Mouse (Mus musculus) heart, adult 8-10 months (tissue): ENCODE measurements around the gene Gm28870. TPM values are rescaled to one million over a fixed set of nuclear protein-coding genes. Genes with fewer than 3 reads are reported as not detected.
"Not testable (repeated sequence)": the region's sequence is repeated elsewhere in the genome, so short reads cannot be mapped to it uniquely, and the experiment has no call there.

Source experiments
- DNase-seq: peaks from one replicate; pipeline ENCODE4 v3.0.0; 2022; ENCODE audit warnings: low spot score
- total RNA-seq, 4 experiments: library from RNA; stranded (reverse); gene quantifications; 2 replicates each; pipeline ENCODE4 v1.2.4; 2022

The Gm28870 gene
- total RNA-seq = not detected

- DNase-seq = not testable (repeated sequence)
These were observed at the start of gene Gm28870 for GRCm38 (mm10) chrY:50096976-50097375. Gm28870 (plus strand) TSS chrY:50097276.
